Mouse (Mus musculus): Measurements from ENCODE around the gene Cd8a.
"Not testable (repeated sequence)": the region's sequence is repeated elsewhere in the genome, so short reads cannot be mapped to it uniquely, and the experiment has no call there.

Cd8a gene

GRCm38 (mm10) chr6:71373249-71373775 lies at the start of gene Cd8a:
Gene Cd8a (plus strand): TSS chr6:71373427.
- no peak for DNase-seq (ENCODE audit: low read depth, low spot score)

GRCm38 (mm10) chr6:71324816-71325215 lies 48.4 kb upstream of the Cd8a start:
- no peak for DNase-seq (ENCODE audit: low read depth, low spot score)

- no peak for DNase-seq (ENCODE audit: low read depth, low spot score)
These were observed 43.3 kb upstream of the Cd8a start for GRCm38 (mm10) chr6:71329881-71330280.

DNA sequence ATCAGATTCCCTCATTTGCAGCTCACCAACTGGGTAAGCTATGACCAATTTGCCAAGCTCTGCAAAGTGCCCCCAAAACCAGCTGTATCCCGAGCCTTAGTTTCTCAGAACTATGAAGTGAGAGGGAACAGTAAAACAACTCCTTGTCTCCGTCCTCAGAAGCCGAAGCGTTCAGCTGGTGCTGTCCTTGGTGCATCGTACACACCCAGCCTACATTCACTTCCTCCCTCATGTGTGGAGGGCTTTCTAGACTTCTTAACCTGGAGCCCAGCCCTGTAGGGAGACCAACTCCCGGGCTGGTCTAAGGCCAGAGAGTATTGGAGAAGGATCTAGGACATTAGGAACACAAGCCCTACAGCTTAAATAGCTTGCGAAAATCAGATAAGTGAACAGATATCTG lies 42.7 kb upstream of the Cd8a start:
- DNase-seq (ENCODE audit: low read depth, low spot score): no peak

GRCm38 (mm10) chr6:71331491-71331890 lies 41.7 kb upstream of the Cd8a start:
- DNase-seq (ENCODE audit: low read depth, low spot score): not testable (repeated sequence)

DNA sequence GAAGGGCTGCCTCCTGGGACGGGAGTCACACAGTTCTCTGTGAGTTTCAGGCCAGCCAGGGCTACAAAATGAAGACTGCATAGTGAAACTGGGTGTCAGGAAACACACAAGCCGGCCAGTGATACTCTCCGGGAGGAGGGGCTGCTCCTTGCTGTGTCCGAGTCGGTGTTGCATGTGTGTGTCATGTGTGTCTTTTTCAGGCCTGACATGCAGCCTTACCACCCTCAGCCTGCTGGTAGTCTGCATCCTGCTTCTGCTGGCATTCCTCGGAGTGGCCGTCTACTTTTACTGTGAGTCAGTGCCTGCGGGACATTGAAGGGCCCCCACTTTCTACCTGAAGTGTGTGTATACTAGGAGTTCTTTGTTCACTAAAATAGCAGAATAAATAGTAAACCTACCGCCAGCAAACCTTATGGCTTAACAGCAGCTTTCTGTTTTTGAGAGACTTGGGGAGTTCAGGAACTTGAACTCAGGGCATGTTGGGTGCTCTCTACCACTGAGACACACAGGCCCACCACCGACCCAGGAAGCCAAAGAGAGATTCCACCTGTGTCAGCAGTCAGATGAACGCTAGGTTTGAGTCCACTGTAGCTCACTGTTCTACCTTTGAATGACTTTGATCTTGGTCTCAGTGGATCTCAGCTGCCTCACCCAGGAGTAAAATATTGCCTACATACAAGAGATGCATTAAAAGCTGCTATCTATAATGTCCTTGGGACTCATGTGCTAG lies 40.8 kb upstream of the Cd8a start:
- no peak for DNase-seq (ENCODE audit: low read depth, low spot score)

DNA sequence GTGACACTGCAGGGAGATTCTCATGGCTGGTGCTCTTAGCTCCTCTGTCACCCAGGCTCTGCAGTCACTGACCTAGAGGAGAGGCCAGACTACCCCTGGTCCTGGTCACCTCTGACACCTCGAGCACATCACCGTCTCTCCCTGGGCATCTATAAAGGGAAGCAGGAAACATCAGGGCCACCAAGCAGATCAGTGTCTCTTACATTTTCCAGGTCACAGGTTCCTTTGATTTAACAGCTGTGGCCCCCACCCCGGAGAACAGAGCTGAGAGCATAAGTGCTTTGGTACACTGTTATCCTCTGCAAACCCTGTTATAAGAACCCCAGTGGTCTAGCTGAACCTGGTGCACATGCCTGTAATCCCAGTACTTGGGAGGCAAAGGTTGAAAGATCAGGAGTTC lies 40.2 kb upstream of the Cd8a start:
- DNase-seq (ENCODE audit: low read depth, low spot score): no peak

GRCm38 (mm10) chr6:71333578-71334273 lies 39.5 kb upstream of the Cd8a start:
- DNase-seq (ENCODE audit: low read depth, low spot score): no peak

DNA sequence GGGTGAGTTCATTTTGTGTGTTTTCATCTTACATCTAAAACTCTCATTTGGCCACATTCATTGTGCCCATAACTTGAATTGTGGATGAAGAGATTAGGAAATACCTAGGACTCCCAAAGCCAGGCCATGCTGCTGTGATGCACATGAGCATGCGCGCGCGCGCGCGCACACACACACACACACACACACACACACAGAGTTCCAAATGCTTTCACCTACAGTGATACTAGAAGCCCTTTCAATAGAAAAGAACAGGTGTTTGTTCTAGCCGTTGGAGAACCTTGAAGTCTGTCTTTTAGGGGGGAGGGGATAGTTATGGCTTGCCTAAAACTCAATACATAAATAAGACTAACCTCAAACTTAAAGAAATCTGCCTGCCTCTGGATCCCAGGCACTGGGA lies 35.6 kb upstream of the Cd8a start:
- no peak for DNase-seq (ENCODE audit: low read depth, low spot score)

GRCm38 (mm10) chr6:71338941-71339340 lies 34.3 kb upstream of the Cd8a start:
- DNase-seq (ENCODE audit: low read depth, low spot score): no peak

DNA sequence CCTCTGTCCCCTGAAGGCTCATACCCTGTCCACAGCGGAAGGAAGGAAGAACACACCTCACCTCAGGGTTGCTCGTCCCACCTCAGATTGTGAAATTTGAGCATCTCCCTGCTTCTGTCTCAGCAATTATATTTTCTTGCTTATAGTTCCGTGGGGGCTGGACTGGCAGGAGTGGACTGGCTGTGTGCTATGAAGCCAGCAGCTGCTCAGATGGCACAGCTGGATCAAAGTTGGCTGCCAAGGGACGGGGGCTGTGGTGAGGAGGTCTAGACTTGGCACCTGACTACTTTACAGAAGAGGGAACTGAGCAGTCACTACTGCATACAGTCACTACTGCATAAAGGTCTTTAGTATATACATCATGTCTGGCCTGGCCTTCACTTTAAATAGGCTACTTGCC lies 33.9 kb upstream of the Cd8a start:
- DNase-seq (ENCODE audit: low read depth, low spot score): no peak

DNA sequence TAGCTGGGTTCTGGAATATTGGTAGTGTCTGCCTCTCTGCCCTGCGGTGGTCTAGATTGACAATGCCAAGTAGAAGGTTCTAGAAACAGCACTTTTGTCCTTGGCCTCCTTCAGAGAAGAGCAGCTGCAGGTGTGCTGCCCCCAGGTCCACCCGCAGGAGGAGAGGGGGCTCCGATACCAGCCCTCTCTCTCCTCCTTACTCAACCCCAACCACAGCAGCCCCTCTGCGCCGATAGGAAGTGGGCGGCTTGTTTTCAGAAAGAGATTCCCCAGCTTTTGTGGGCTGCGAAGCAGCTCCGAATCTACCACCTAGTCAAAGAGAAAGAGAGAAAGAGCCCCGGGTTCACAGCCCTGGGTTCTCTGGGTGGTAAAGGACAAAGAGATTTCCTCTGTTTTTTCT lies 32.0 kb upstream of the Cd8a start:
- no peak for DNase-seq (ENCODE audit: low read depth, low spot score)

GRCm38 (mm10) chr6:71348006-71348405 lies 25.2 kb upstream of the Cd8a start:
- peak; percentile 63 for DNase-seq (ENCODE audit: low read depth, low spot score)

GRCm38 (mm10) chr6:71351201-71351600 lies 22.0 kb upstream of the Cd8a start:
- DNase-seq (ENCODE audit: low read depth, low spot score): no peak

- no peak for DNase-seq (ENCODE audit: low read depth, low spot score)
These were observed 21.0 kb upstream of the Cd8a start for GRCm38 (mm10) chr6:71352201-71352600.

DNA sequence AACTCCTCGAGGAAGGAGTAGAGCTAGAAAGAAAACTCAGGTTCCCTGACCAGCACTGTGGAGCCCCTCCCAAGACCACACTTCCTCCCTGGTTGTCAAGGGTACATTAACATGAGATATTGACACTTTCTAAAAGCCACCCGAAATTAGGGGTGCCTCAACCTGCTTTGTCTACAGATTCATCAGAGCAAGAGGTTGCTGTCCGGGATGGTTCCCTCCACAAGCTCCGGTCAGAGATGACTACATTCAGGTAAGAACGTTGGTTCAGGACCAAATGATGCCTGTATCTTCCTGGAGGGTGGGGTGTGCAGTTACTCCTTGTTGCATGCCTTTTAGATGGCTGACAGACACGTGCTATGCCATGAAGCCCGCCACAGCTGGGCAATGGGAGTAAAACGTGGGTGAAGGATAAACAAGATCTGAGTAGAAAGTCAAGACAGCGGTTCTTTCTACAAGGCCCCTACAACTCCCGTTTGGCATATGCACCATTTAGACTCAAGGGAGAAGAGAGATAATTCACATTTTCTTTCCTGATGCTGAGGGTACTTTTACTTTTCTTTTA lies 20.3 kb upstream of the Cd8a start:
- no peak for DNase-seq (ENCODE audit: low read depth, low spot score)

- DNase-seq (ENCODE audit: low read depth, low spot score): no peak
These were observed 19.5 kb upstream of the Cd8a start for GRCm38 (mm10) chr6:71353722-71354121.

DNA sequence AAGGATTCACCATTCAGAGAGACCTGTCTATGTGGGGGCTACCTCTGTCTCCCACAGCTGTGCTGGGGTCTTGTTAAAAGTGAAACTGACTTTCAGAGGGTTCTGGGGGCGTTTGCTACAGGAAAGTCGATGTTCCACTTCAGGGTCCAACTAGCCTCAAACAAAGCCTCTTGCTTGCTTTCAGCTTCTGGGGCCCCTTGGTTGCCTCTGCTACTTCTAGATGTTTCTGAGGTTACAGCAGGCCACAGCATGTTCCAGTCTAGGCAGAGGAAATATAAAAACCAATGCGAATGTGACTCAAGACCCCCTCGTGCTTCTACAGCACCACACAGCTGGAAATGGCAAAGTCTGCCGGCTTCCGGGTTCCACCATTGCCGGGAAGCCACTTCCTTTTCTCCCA lies 15.7 kb upstream of the Cd8a start:
- no peak for DNase-seq (ENCODE audit: low read depth, low spot score)

DNA sequence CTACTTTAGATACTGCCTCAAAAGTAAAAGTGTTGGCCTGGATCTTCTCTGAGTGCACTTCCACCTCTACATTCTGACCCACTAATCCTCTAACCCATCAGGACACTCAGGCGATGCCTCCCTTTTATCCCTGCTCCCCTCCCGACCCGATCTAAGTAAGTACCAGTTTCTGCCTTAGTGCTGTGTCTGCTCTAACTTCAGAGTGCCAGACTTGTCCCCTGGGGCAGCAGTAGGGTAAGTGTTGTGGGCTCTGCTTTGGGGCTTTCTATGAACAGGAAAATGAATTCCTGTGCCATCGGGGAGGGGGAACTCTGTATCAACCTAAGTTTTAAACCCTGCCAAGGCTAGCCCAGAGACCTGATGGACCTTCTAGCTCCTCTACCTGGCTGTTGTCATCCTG lies 13.0 kb upstream of the Cd8a start:
- DNase-seq (ENCODE audit: low read depth, low spot score): no peak

DNA sequence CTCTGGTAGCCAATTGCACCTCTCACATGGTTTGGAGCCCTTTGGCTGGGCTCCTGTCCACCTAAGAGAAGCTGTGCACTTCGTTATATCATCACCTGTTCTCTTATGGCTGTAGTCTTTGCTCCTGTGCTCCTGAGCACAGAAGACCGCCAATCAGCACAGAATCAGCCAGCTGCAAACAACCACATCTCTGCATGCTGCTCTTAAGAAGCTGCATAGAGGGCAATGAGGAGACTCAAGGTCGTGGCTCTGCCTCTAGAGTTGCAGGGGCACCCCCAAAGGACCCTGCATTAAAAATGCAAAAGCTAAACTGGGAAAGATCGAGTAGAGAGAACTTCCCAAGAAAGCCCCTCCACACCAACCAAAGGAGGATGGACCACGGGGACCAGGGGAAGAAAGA lies 12.5 kb upstream of the Cd8a start:
- DNase-seq (ENCODE audit: low read depth, low spot score): no peak

- DNase-seq (ENCODE audit: low read depth, low spot score): no peak
These were observed 12.0 kb upstream of the Cd8a start for GRCm38 (mm10) chr6:71361156-71361670.

- no peak for DNase-seq (ENCODE audit: low read depth, low spot score)
These were observed 9.2 kb upstream of the Cd8a start for GRCm38 (mm10) chr6:71363995-71364394.

DNA sequence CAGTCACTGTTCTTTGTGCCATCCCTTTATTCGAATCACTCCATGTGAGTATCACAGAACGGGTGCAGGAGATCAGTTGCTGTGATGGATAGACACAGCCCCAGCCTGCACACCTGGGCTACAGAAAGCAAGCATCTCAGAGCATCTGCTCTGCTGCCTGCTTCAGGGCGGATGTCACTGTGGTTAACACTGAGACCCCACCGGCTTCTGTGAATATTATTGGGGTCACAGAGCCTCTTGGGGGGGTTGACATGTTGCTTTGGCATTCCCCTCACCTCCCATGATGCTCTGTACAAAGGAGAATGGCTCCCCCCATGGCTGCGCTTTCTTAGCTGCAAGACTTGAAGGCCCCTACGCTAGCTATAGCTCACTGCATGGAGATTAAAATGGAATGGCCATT lies 3.8 kb upstream of the Cd8a start:
- DNase-seq (ENCODE audit: low read depth, low spot score): no peak

All from R1 (cell line).